Mouse (Mus musculus): ENCODE measurements around the gene Thada. TPM values are rescaled to one million over a fixed set of nuclear protein-coding genes. Genes with fewer than 3 reads are reported as not detected.

The Thada gene
- polyA plus RNA-seq, 1 experiment from 2014 or later, result 6.1 TPM

- Histone ChIP-seq H3K4me2 (no peak overlapping the region), H3K36me3 (no peaks in the 10 kb centered on the region), H3K27me3 (no peaks in the 10 kb centered on the region), H3K27ac (no peak overlapping the region), H3K9me3 (no peaks in the 10 kb centered on the region), H3K9ac (no peak overlapping the region), H3K4me1 (replicated peaks) (no peaks in the 10 kb centered on the region; the same call in 1 of the 2 replicates), H3K4me3 (no peak overlapping the region)
- WGBS, result 47% methylated on average over 2 of the region's 2 CpGs
- ATAC-seq (ENCODE audit: low FRiP score), result no peak
Measured at GRCm38 (mm10) chr17:84497559-84497958, 31.6 kb upstream of the Thada start.

GRCm38 (mm10) chr17:84497026-84497425 lies 31.0 kb upstream of the Thada start:
- Histone ChIP-seq H3K36me3 (no peaks in the 10 kb centered on the region), H3K9ac (no peak overlapping the region), H3K27me3 (no peaks in the 10 kb centered on the region), H3K4me3 (no peak overlapping the region), H3K9me3 (no peaks in the 10 kb centered on the region), H3K4me1 (replicated peaks) (no peaks in the 10 kb centered on the region; the same call in 1 of the 2 replicates), H3K4me2 (no peak overlapping the region), H3K27ac (no peak overlapping the region)
- 79% methylated on average over 5 of the region's 5 CpGs for WGBS
- ATAC-seq (ENCODE audit: low FRiP score), result no peak

- H3K9ac ChIP-seq, result no peak overlapping the region
- no peak overlapping the region for H3K27ac ChIP-seq
- no peaks in the 10 kb centered on the region for H3K4me1 ChIP-seq (replicated peaks)
- no peaks in the 10 kb centered on the region for H3K9me3 ChIP-seq
- H3K27me3 ChIP-seq, result no peaks in the 10 kb centered on the region
- H3K4me2 ChIP-seq, result no peak overlapping the region
- no peaks in the 10 kb centered on the region for H3K36me3 ChIP-seq
- no peak for ATAC-seq (ENCODE audit: low FRiP score)
- no peak overlapping the region for H3K4me3 ChIP-seq
- WGBS, result 28% methylated on average over 5 of the region's 5 CpGs
Measured at GRCm38 (mm10) chr17:84492255-84492880, 26.4 kb upstream of the Thada start.

GRCm38 (mm10) chr17:84487415-84487814 lies 21.4 kb upstream of the Thada start:
- Histone ChIP-seq H3K27me3 (no peaks in the 10 kb centered on the region), H3K4me3 (no peak overlapping the region), H3K4me2 (no peak overlapping the region), H3K27ac (no peak overlapping the region), H3K9me3 (no peaks in the 10 kb centered on the region), H3K36me3 (no peaks in the 10 kb centered on the region), H3K4me1 (replicated peaks) (no peaks in the 10 kb centered on the region), H3K9ac (no peak overlapping the region)
- WGBS, result 81% methylated on average over 2 of the region's 2 CpGs
- ATAC-seq (ENCODE audit: low FRiP score), result no peak

GRCm38 (mm10) chr17:84483673-84484320 lies 17.8 kb upstream of the Thada start:
- Histone ChIP-seq H3K27me3 (no peaks in the 10 kb centered on the region), H3K27ac (no peak overlapping the region), H3K9me3 (no peaks in the 10 kb centered on the region), H3K36me3 (no peaks in the 10 kb centered on the region), H3K9ac (no peak overlapping the region), H3K4me1 (replicated peaks) (no peaks in the 10 kb centered on the region), H3K4me2 (no peak overlapping the region), H3K4me3 (no peak overlapping the region)
- 85% methylated on average over 6 of the region's 6 CpGs for WGBS
- no peak for ATAC-seq (ENCODE audit: low FRiP score)

GRCm38 (mm10) chr17:84482831-84483230 lies 16.8 kb upstream of the Thada start:
- no peak overlapping the region for H3K9ac ChIP-seq
- no peaks in the 10 kb centered on the region for H3K27me3 ChIP-seq
- no peak overlapping the region for H3K4me3 ChIP-seq
- H3K36me3 ChIP-seq, result no peaks in the 10 kb centered on the region
- 90% methylated on average over 3 of the region's 3 CpGs for WGBS
- ATAC-seq (ENCODE audit: low FRiP score), result no peak
- H3K9me3 ChIP-seq, result no peaks in the 10 kb centered on the region
- no peaks in the 10 kb centered on the region for H3K4me1 ChIP-seq (replicated peaks)
- no peak overlapping the region for H3K4me2 ChIP-seq
- no peak overlapping the region for H3K27ac ChIP-seq

- ATAC-seq (ENCODE audit: low FRiP score), result no peak
- 39% methylated on average over 15 of the region's 15 CpGs for WGBS
- Histone ChIP-seq H3K4me2 (no peak overlapping the region), H3K27me3 (no peaks in the 10 kb centered on the region), H3K27ac (no peak overlapping the region), H3K4me1 (replicated peaks) (no peaks in the 10 kb centered on the region), H3K9ac (no peak overlapping the region), H3K9me3 (no peaks in the 10 kb centered on the region), H3K4me3 (no peak overlapping the region), H3K36me3 (no peaks in the 10 kb centered on the region)
Measured at GRCm38 (mm10) chr17:84480464-84481355, 14.7 kb upstream of the Thada start.

GRCm38 (mm10) chr17:84478276-84478675 lies 12.3 kb upstream of the Thada start:
- ATAC-seq (ENCODE audit: low FRiP score), result no peak
- no peak overlapping the region for H3K27ac ChIP-seq
- no peak overlapping the region for H3K4me2 ChIP-seq
- no peaks in the 10 kb centered on the region for H3K27me3 ChIP-seq
- no peaks in the 10 kb centered on the region for H3K36me3 ChIP-seq
- H3K9me3 ChIP-seq, result no peaks in the 10 kb centered on the region
- H3K9ac ChIP-seq, result no peak overlapping the region
- H3K4me3 ChIP-seq, result no peak overlapping the region
- no peaks in the 10 kb centered on the region for H3K4me1 ChIP-seq (replicated peaks)
- WGBS, result 73% methylated on average over 4 of the region's 4 CpGs

- no peak overlapping the region for H3K4me3 ChIP-seq
- H3K4me1 ChIP-seq (replicated peaks), result no peaks in the 10 kb centered on the region
- H3K9ac ChIP-seq, result no peak overlapping the region
- WGBS, result 89% methylated on average over 5 of the region's 5 CpGs
- H3K36me3 ChIP-seq, result no peaks in the 10 kb centered on the region
- no peak for ATAC-seq (ENCODE audit: low FRiP score)
- no peak overlapping the region for H3K4me2 ChIP-seq
- H3K27me3 ChIP-seq, result no peaks in the 10 kb centered on the region
- no peak overlapping the region for H3K27ac ChIP-seq
- H3K9me3 ChIP-seq, result no peaks in the 10 kb centered on the region
Measured at GRCm38 (mm10) chr17:84477176-84477575, 11.2 kb upstream of the Thada start.

GRCm38 (mm10) chr17:84474312-84474711 lies 8.3 kb upstream of the Thada start:
- ATAC-seq (ENCODE audit: low FRiP score), result no peak
- Histone ChIP-seq H3K27ac (no peak overlapping the region), H3K36me3 (no peaks in the 10 kb centered on the region), H3K27me3 (no peaks in the 10 kb centered on the region), H3K4me1 (replicated peaks) (no peaks in the 10 kb centered on the region), H3K4me3 (no peak overlapping the region), H3K9me3 (no peaks in the 10 kb centered on the region), H3K9ac (no peak overlapping the region), H3K4me2 (no peak overlapping the region)
- 65% methylated on average over 4 of the region's 4 CpGs for WGBS

- no peak overlapping the region for H3K9ac ChIP-seq
- H3K27ac ChIP-seq, result no peak overlapping the region
- peaks cover 83% of the 10 kb centered on the region for H3K36me3 ChIP-seq
- no peak overlapping the region for H3K4me3 ChIP-seq
- no peak overlapping the region for H3K4me2 ChIP-seq
- H3K27me3 ChIP-seq, result no peaks in the 10 kb centered on the region
- no peaks in the 10 kb centered on the region for H3K4me1 ChIP-seq (replicated peaks)
- no peak for ATAC-seq (ENCODE audit: low FRiP score)
- H3K9me3 ChIP-seq, result no peaks in the 10 kb centered on the region
- 89% methylated on average over 4 of the region's 4 CpGs for WGBS
Measured at GRCm38 (mm10) chr17:84435012-84435411, 31.0 kb downstream of the Thada start.

- no peak for ATAC-seq (ENCODE audit: low FRiP score)
- H3K9ac ChIP-seq, result no peak overlapping the region
- H3K27me3 ChIP-seq, result no peaks in the 10 kb centered on the region
- no peak overlapping the region for H3K4me2 ChIP-seq
- no peak overlapping the region for H3K4me3 ChIP-seq
- peaks cover 83% of the 10 kb centered on the region for H3K36me3 ChIP-seq
- no peak overlapping the region for H3K27ac ChIP-seq
- no peaks in the 10 kb centered on the region for H3K4me1 ChIP-seq (replicated peaks)
- H3K9me3 ChIP-seq, result no peaks in the 10 kb centered on the region
Measured at GRCm38 (mm10) chr17:84434233-84434632, 31.8 kb downstream of the Thada start.

Measured in hindbrain, embryonic 13.5 days (tissue).